Mouse (Mus musculus) bone marrow macrophage, adult 2 months (primary cell): ENCODE data around the gene Ddx39. TPM values are rescaled to one million over a fixed set of nuclear protein-coding genes. Genes with fewer than 3 reads are reported as not detected.

Source experiments
- H3K27ac ChIP-seq: 2 replicates; pipeline ENCODE4 v1.5.1; 2012; ENCODE audit warnings: low read depth, low read length; ENCODE audit not compliant: insufficient read depth
- H3K4me1 ChIP-seq: 2 replicates; pipeline ENCODE4 v1.6.1; 2012; ENCODE audit warnings: low read length; ENCODE audit not compliant: control insufficient read depth, insufficient read depth
- H3K4me3 ChIP-seq: 2 replicates; pipeline ENCODE4 v1.5.1; 2012; ENCODE audit warnings: mild to moderate bottlenecking, low read length, moderate library complexity; ENCODE audit not compliant: insufficient read depth
- CTCF ChIP-seq: IDR thresholded peaks from 2 replicates; pipeline ENCODE4 v1.5.1; 2012; ENCODE audit warnings: low read depth, mild to moderate bottlenecking, low read length, moderate library complexity
- POLR2A ChIP-seq: IDR thresholded peaks from 2 replicates; pipeline ENCODE4 v1.6.1; 2012; ENCODE audit warnings: mild to moderate bottlenecking, low read depth, low read length, borderline replicate concordance
- polyA plus RNA-seq: library from polyadenylated mRNA; stranded (reverse); fragments of >200 nt; gene quantifications from 2 replicates; pipeline ENCODE4 v1.2.4, GENCODE M21; 2012; ENCODE audit not compliant: missing spikeins, insufficient read depth, insufficient read length

Gene Ddx39
- polyA plus RNA-seq, 1 experiment = 28.4 TPM

- no peak for TF ChIP-seq POLR2A
- TF ChIP-seq CTCF = no peak
- Histone ChIP-seq H3K4me1 (peaks cover 13% of the 10 kb centered on the region), H3K4me3 (no peak overlapping the region), H3K27ac (no peak overlapping the region)
Observed at GRCm38 (mm10) chr8:83719693-83720092, 4.7 kb downstream of the Ddx39 start.

DNA sequence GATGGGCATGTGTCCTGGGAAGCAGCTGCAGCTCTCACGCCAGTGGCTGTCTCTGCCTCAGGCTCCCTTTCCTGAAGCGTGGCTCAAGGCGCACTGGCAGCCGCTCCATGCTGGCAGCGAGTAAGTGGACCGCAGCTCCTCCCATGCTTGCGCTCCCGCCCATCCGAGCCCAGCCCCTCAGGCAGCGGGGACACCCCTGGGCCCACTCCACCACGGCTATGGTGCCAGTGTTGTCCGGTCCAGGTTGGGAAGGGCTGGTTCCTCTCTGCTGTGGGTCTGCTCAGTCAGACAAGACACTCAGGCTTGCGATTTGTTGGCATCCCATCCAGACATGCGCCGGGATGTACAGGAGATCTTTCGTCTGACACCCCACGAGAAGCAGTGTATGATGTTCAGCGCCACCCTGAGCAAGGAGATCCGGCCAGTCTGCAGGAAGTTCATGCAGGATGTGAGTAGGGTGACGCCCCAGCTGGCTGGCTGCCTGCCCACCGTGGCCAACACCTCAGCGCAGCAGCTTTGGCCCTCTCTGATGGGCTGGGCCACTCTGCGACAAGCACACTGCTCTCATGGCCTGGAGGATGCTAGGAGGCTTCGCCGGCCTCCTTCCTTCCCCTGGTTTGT lies 6.5 kb downstream of the Ddx39 start:
- TF ChIP-seq CTCF (no peak), POLR2A (no peak)
- no peak overlapping the region for H3K27ac ChIP-seq
- H3K4me1 ChIP-seq = peaks cover 11% of the 10 kb centered on the region
- H3K4me3 ChIP-seq = no peak overlapping the region

DNA sequence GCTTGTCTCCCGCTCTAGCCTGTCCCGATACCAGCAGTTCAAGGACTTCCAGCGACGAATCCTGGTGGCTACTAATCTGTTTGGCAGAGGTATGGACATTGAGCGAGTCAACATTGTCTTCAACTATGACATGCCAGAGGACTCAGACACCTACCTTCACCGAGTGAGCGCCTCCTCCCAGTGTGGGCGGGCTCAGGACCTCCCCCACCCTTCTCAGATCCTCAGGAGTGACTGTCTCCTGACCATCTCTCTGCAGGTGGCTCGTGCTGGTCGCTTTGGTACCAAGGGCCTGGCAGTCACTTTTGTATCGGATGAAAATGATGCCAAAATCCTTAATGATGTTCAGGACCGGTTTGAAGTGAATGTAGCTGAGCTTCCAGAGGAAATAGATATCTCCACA lies 7.7 kb downstream of the Ddx39 start:
- H3K4me3 ChIP-seq = no peak overlapping the region
- TF ChIP-seq CTCF (no peak), POLR2A (no peak)
- no peaks in the 10 kb centered on the region for H3K4me1 ChIP-seq
- no peak overlapping the region for H3K27ac ChIP-seq

- no peak overlapping the region for H3K4me3 ChIP-seq
- no peak overlapping the region for H3K27ac ChIP-seq
- H3K4me1 ChIP-seq = no peaks in the 10 kb centered on the region
- TF ChIP-seq CTCF (no peak), POLR2A (no peak)
Observed at GRCm38 (mm10) chr8:83723447-83724083, 8.6 kb downstream of the Ddx39 start.

DNA sequence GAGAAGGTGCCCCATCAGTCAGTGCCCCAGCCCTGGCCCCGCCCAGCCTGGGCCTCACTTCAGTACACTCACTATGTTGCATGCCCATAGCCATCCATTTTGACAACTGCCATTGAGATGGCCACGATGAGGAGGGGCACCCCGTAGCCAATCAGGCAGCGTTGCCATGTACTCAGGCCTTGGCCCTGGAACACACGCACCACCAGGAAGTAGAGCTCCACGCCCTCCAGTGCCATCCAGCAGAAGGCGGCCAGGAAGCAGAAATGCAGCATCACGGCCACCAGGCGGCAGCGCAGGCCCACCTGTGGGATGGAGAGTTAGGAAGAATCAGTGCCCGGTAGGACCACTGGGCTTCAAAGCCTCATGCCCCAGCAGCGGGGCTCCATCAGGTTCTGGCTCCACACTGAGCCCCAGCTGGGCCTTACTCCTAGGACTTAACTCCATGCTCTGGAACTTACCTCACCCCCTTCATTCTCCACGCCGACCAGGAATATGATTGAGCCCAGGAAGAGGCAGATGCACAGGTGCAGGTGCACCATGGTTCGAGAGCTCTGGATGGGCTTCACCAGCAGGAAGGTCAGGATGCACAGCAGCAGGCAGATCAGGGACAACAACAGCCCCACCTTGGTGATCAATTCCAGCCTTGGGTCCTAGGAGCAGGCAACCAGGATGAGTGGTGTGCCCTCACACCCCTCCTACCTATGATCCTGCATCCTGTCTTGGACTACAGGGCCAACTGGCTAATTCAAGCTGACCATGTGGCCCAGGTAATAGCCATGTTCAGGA lies 9.9 kb downstream of the Ddx39 start:
- no peak overlapping the region for H3K4me3 ChIP-seq

GRCm38 (mm10) chr8:83725521-83726102 lies 10.6 kb downstream of the Ddx39 start:
- TF ChIP-seq CTCF (no peak), POLR2A (no peak)
- H3K4me1 ChIP-seq = no peaks in the 10 kb centered on the region
- no peak overlapping the region for H3K4me3 ChIP-seq
- H3K27ac ChIP-seq = no peak overlapping the region

More for the DNA sequence above, 9.9 kb downstream of the Ddx39 start:
- Histone ChIP-seq H3K27ac (no peak overlapping the region), H3K4me1 (no peaks in the 10 kb centered on the region)
- TF ChIP-seq POLR2A (no peak), CTCF (peak; percentile 80)

DNA sequence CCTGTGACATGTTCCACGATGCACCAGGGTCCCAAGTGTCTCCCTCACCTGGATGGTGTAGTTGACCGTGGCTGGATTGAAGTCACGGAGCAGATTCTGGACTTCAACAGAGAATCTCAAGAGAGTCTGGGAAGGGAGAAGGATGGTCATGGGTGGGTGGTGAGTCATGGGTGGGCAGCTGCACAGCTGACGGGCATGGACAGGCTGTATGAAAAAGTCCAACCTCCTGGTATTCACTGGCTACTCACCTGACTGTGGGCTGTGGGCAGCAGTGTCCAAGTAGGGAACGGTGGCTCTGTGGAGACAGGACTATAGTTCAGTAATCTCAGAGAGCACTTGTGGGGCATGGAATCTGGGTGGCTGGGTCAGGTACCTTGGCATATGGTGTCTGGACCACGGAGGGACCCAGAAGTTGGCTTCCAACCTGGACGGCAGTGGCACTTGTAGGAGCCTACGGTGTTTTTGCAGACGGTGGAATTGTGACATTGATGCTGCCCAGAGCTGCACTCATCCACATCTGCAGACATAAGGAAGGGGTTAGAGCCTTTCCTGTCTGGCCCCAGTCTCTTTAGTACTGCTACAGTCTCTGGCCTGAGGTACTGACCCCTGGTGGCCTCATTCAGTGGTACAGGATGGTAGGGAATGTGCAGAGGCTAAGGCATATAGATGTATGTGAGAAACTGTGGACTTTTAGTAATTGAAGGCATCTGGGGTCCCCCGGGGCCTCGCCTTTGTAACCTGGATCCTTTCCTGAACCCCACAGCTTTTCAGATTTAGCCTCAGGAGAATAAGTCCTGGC lies 14.2 kb downstream of the Ddx39 start:
- Histone ChIP-seq H3K4me1 (peaks cover 9% of the 10 kb centered on the region), H3K27ac (no peak overlapping the region), H3K4me3 (no peak overlapping the region)
- TF ChIP-seq CTCF = no peak; the same call in 1 of the 2 replicates
- TF ChIP-seq POLR2A = no peak

GRCm38 (mm10) chr8:83731906-83732305 lies 16.9 kb downstream of the Ddx39 start:
- TF ChIP-seq CTCF (no peak), POLR2A (no peak)
- H3K4me1 ChIP-seq = peaks cover 13% of the 10 kb centered on the region
- no peak overlapping the region for H3K27ac ChIP-seq

DNA sequence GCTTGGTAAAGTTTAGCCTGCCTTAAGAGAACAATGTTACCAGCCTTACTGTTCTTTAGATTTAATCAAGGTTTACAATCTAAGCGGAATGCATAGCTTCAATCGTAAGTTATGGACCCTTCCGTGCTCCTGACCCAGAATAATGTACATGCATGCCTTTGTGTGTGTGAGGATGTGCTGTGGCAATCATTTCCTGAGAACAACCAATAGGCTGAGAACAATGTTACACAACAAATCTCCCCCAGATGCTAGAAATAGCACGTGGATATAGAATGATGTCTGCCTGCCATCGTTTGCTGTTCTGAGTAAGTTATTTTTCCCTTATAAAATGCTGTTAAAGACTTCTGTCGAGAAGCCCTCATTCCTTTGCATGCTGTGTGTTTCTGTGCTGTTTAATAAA lies 17.9 kb downstream of the Ddx39 start:
- TF ChIP-seq CTCF (no peak), POLR2A (no peak)
- Histone ChIP-seq H3K27ac (no peak overlapping the region), H3K4me1 (peaks cover 20% of the 10 kb centered on the region), H3K4me3 (no peak overlapping the region)

More at GRCm38 (mm10) chr8:83731906-83732305, 16.9 kb downstream of the Ddx39 start:
- H3K4me3 ChIP-seq = no peak overlapping the region
